Mouse (Mus musculus) bone marrow macrophage, adult 2 months (primary cell): Measurements from ENCODE around the gene Btbd2.

Experiments used
- CTCF ChIP-seq: IDR thresholded peaks from 2 replicates; pipeline ENCODE4 v1.5.1; 2012; ENCODE audit warnings: low read depth, mild to moderate bottlenecking, low read length, moderate library complexity
- POLR2A ChIP-seq: IDR thresholded peaks from 2 replicates; pipeline ENCODE4 v1.6.1; 2012; ENCODE audit warnings: mild to moderate bottlenecking, low read depth, low read length, borderline replicate concordance

DNA sequence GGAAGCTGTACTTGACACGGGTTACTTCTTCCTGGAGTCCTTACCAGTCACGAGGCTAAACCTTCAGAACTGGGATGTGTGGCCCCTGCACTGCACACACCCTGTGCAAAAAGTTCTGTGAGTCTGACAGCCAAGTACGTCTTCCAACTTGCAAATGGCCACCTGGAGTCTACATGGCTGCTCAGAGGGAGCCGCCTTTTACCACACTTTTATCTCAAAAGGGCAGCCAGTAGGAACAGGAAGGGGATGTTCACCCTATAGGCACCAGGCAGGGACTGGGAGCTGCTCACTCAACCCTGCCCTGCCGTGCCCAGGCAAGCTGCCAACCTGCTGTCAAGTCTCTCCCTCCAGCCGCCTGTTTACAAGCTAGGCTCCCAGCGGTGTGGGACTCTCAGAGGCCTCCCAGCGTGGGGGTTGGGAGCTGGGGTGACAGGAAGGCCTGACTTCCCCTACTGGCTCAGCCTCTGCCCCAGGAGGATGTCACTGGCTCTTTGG, 21.1 kb upstream of the Btbd2 start, which contains the start of gene Mknk2:
- no peak for TF ChIP-seq CTCF
- TF ChIP-seq POLR2A, result no peak
